Mouse (Mus musculus) liver, adult 2 months (tissue): ENCODE data around the gene Cfap300.

Experiments
- CTCF ChIP-seq: fragments of 200-500 bp; IDR thresholded peaks from 2 replicates; pipeline ENCODE4 v1.5.1; 2011; ENCODE audit warnings: low read depth, low read length, control low read depth
- POLR2A ChIP-seq: fragments of 200-500 bp; IDR thresholded peaks from 2 replicates; pipeline ENCODE4 v1.6.1; 2011; ENCODE audit warnings: low read length, control low read depth; ENCODE audit not compliant: insufficient read depth; ENCODE audit errors: extremely low read depth

DNA sequence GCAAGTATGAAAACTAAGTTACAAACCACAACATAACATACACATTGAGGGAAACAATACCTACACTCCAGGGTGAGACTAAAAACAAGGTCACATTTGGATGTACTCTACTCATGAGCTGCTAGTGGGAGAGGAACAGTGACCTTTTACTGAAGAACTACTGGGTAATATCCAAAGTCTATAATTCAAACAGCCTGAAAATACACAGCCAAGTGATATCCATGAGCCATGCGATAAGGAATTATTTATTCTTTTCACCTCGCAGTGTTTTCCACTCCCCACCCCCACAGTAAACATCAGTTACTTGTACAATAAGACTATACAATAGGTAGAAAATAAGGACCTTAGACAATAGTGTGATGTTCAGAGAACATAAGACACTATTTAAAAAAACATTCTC lies 62.5 kb downstream of the Cfap300 start:
- no peak for TF ChIP-seq CTCF
- no peak for TF ChIP-seq POLR2A
